Mouse (Mus musculus) megakaryocyte progenitor cell, adult 5-6 weeks (primary cell): Measurements from ENCODE around the gene Tbc1d14. TPM values are rescaled to one million over a fixed set of nuclear protein-coding genes. Genes with fewer than 3 reads are reported as not detected.

Experiments used
- ATAC-seq: replicated peaks from 2 replicates; pipeline ENCODE4 v1.8.0; 2016; ENCODE audit warnings: mild to moderate bottlenecking, moderate TSS enrichment, inconsistent platforms; ENCODE audit not compliant: poor library complexity
- total RNA-seq, 2 experiments: library from RNA; stranded (forward) in 1 of 2; stranded (reverse) in 1 of 2; fragments of 157-497, 149-512 nt in 1 of 2; fragments of 200-1000 nt in 1 of 2; gene quantifications; 2 replicates each; pipeline versions ENCODE4 v1.2.3 to v1.2.4; 2015 to 2017

The Tbc1d14 gene
- total RNA-seq, 2 experiments from 2014 or later, result 5.8 to 19.5 TPM

GRCm38 (mm10) chr5:36517596-36517995 is 75.5 kb downstream of the Tbc1d14 start:
- ATAC-seq, result no peak

- ATAC-seq, result no peak
Measured at GRCm38 (mm10) chr5:36515558-36515957, 77.5 kb downstream of the Tbc1d14 start.

- ATAC-seq, result no peak
Measured at GRCm38 (mm10) chr5:36515126-36515525, 78.0 kb downstream of the Tbc1d14 start.

- ATAC-seq, result no peak
Measured at GRCm38 (mm10) chr5:36510956-36511355, 82.1 kb downstream of the Tbc1d14 start.

- no peak for ATAC-seq
Measured at GRCm38 (mm10) chr5:36508351-36508750, 84.7 kb downstream of the Tbc1d14 start.

GRCm38 (mm10) chr5:36505643-36506042 is 87.4 kb downstream of the Tbc1d14 start:
- no peak for ATAC-seq

GRCm38 (mm10) chr5:36505235-36505634 is 87.8 kb downstream of the Tbc1d14 start:
- no peak for ATAC-seq

- no peak for ATAC-seq
Measured at GRCm38 (mm10) chr5:36494709-36495108, 98.4 kb downstream of the Tbc1d14 start.

GRCm38 (mm10) chr5:36493919-36494318 is 99.2 kb downstream of the Tbc1d14 start:
- ATAC-seq, result no peak

GRCm38 (mm10) chr5:36489225-36489624 is 103.9 kb downstream of the Tbc1d14 start:
- 0 out of 2 replicates have a peak, but pooled peaks have one; percentile 24 for ATAC-seq

- ATAC-seq, result no peak
Measured at GRCm38 (mm10) chr5:36485306-36485705, 107.8 kb downstream of the Tbc1d14 start.

GRCm38 (mm10) chr5:36484171-36484990 is 108.7 kb downstream of the Tbc1d14 start, which contains the start of the genes Tada2b and Ccdc96:
Tada2b (minus strand) TSS chr5:36484285.
Ccdc96 (plus strand) TSS chr5:36484588.
- ATAC-seq, result peak; percentile 88

- ATAC-seq, result no peak
Measured at GRCm38 (mm10) chr5:36483203-36484101, 109.6 kb downstream of the Tbc1d14 start.

GRCm38 (mm10) chr5:36481114-36481513 is 112.0 kb downstream of the Tbc1d14 start:
- ATAC-seq, result no peak

- no peak for ATAC-seq
Measured at GRCm38 (mm10) chr5:36480398-36480797, 112.7 kb downstream of the Tbc1d14 start.

- no peak for ATAC-seq
Measured at GRCm38 (mm10) chr5:36479735-36480134, 113.3 kb downstream of the Tbc1d14 start.

GRCm38 (mm10) chr5:36478540-36479420 is 114.3 kb downstream of the Tbc1d14 start:
- no peak for ATAC-seq

GRCm38 (mm10) chr5:36477486-36477885 is 115.6 kb downstream of the Tbc1d14 start:
- peak; percentile 18; the same call in 1 of the 2 replicates for ATAC-seq

- peak; percentile 93 for ATAC-seq
Measured at GRCm38 (mm10) chr5:36474283-36474682, 118.8 kb downstream of the Tbc1d14 start.

- no peak for ATAC-seq
Measured at GRCm38 (mm10) chr5:36472876-36473655, 120.0 kb downstream of the Tbc1d14 start.
